Comparison of ENCODE assay signal across 8 mouse cellular contexts in genomic region chr5:137351058-137351380, GRCm38 (mm10). TPM values are rescaled to one million over a fixed set of nuclear protein-coding genes. Genes with fewer than 3 reads are reported as not detected.
DNase-seq lines count a peak whose midpoint lies in the region; ATAC-seq lines count a peak whose summit lies in the region.

No protein-coding gene starts in this region.

- H3K27me3 ChIP-seq in lung, embryonic 15.5 days = no peaks in the 10 kb centered on the region
- H3K27me3 ChIP-seq in forebrain, embryonic 13.5 days = peaks cover 8% of the 10 kb centered on the region
- H3K27me3 ChIP-seq in limb, embryonic 15.5 days = no peaks in the 10 kb centered on the region
- no peaks in the 10 kb centered on the region for H3K27me3 ChIP-seq in stomach, embryonic 14.5 days (ENCODE audit: control insufficient read depth, insufficient read depth, low read length)

- H3K36me3 ChIP-seq in lung, embryonic 15.5 days = peaks cover 27% of the 10 kb centered on the region
- H3K36me3 ChIP-seq in forebrain, embryonic 13.5 days (ENCODE audit: poor library complexity, severe bottlenecking) = peaks cover 25% of the 10 kb centered on the region
- peaks cover 24% of the 10 kb centered on the region for H3K36me3 ChIP-seq in limb, embryonic 15.5 days
- peaks cover 24% of the 10 kb centered on the region for H3K36me3 ChIP-seq in stomach, embryonic 14.5 days (ENCODE audit: control insufficient read depth, insufficient read depth, low read length)

- WGBS in lung, embryonic 15.5 days = 3% methylated on average over 8 of the region's 8 CpGs
- under 1% methylated on average over 8 of the region's 8 CpGs for WGBS in forebrain, embryonic 13.5 days
- whole genome bisulfite sequencing in limb, embryonic 15.5 days = 2% methylated on average over 8 of the region's 8 CpGs
- WGBS in stomach, embryonic 14.5 days = under 1% methylated on average over 8 of the region's 8 CpGs

- ATAC-seq in lung, embryonic 15.5 days (ENCODE audit: borderline replicate concordance, extremely low read depth, low FRiP score, low TSS enrichment) = no peak
- ATAC-seq in forebrain, embryonic 13.5 days = no peak
- ATAC-seq in limb, embryonic 15.5 days (ENCODE audit: insufficient number of reproducible peaks, low FRiP score, low TSS enrichment, low read depth) = no peak
- no peak for ATAC-seq in stomach, embryonic 14.5 days (ENCODE audit: insufficient number of reproducible peaks, insufficient read depth, low FRiP score, low read depth)

- no peak for DNase-seq in lung, postnatal 36 days
- no peak for DNase-seq in right cerebral cortex, adult 18-20 months
- no peak for DNase-seq in MN1 (ENCODE audit: low spot score)
- no peak for DNase-seq in testis, postnatal 14 days (ENCODE audit: low spot score)

- H3K27ac ChIP-seq in lung, embryonic 15.5 days = peak overlapping the region; percentile 99
- H3K27ac ChIP-seq in forebrain, embryonic 13.5 days = peak overlapping the region; percentile 55
- peak overlapping the region; percentile 99 for H3K27ac ChIP-seq in limb, embryonic 15.5 days
- peak overlapping the region; percentile 98 for H3K27ac ChIP-seq in stomach, embryonic 14.5 days (ENCODE audit: low read length)

- H3K4me2 ChIP-seq in lung, embryonic 15.5 days = peak overlapping the region; percentile 94
- H3K4me2 ChIP-seq in forebrain, embryonic 13.5 days = peak overlapping the region; percentile 93
- peak overlapping the region; percentile 83 for H3K4me2 ChIP-seq in limb, embryonic 15.5 days
- peak overlapping the region; percentile 97 for H3K4me2 ChIP-seq in stomach, embryonic 14.5 days (replicated peaks; ENCODE audit: low read depth, low read length)

- no peaks in the 10 kb centered on the region for H3K9me3 ChIP-seq in lung, embryonic 15.5 days
- H3K9me3 ChIP-seq in forebrain, embryonic 13.5 days (replicated peaks) = no peaks in the 10 kb centered on the region
- no peaks in the 10 kb centered on the region for H3K9me3 ChIP-seq in limb, embryonic 15.5 days
- no peaks in the 10 kb centered on the region for H3K9me3 ChIP-seq in stomach, embryonic 14.5 days (ENCODE audit: control insufficient read depth, low read depth, low read length)

- peaks cover 59% of the 10 kb centered on the region for H3K4me1 ChIP-seq in lung, embryonic 15.5 days
- H3K4me1 ChIP-seq in forebrain, embryonic 13.5 days = peaks cover 49% of the 10 kb centered on the region
- H3K4me1 ChIP-seq in limb, embryonic 15.5 days = peaks cover 51% of the 10 kb centered on the region
- peaks cover 26% of the 10 kb centered on the region; the same call in 1 of the 2 replicates for H3K4me1 ChIP-seq in stomach, embryonic 14.5 days (ENCODE audit: control insufficient read depth, insufficient read depth, low read length)

- H3K4me3 ChIP-seq in lung, embryonic 15.5 days = peak overlapping the region; percentile 97
- H3K4me3 ChIP-seq in forebrain, embryonic 13.5 days = peak overlapping the region; percentile 73
- peak overlapping the region; percentile 86 for H3K4me3 ChIP-seq in limb, embryonic 15.5 days
- peak overlapping the region; percentile 89 for H3K4me3 ChIP-seq in stomach, embryonic 14.5 days (ENCODE audit: low read depth, low read length)

- H3K9ac ChIP-seq in lung, embryonic 15.5 days = peak overlapping the region; percentile 99
- H3K9ac ChIP-seq in forebrain, embryonic 13.5 days = peak overlapping the region; percentile 89
- peak overlapping the region; percentile 87 for H3K9ac ChIP-seq in limb, embryonic 15.5 days
- peak overlapping the region; percentile 87 for H3K9ac ChIP-seq in stomach, embryonic 14.5 days (replicated peaks; ENCODE audit: low read depth, low read length)

RNA-seq across cellular contexts. Expression of gene Ephb4, which starts 1.1 kb away (rescaled TPM):
- polyA plus RNA-seq in lung, embryonic 15.5 days (2015; fragmentation: Nextera tagmentation; extraction: Ambion mirVana) = 57.5 and 58.9 TPM in 2 replicates
- polyA plus RNA-seq in forebrain, embryonic 13.5 days (2015; fragmentation: Nextera tagmentation; extraction: Ambion mirVana) = 8.6 and 10.1 TPM in 2 replicates
- polyA plus RNA-seq in limb, embryonic 15.5 days (2015; fragmentation: Nextera tagmentation; extraction: Ambion mirVana) = 61.1 and 68.6 TPM in 2 replicates
- polyA plus RNA-seq in stomach, embryonic 14.5 days (2014; fragmentation: Nextera tagmentation; extraction: Ambion mirVana) = 42.0 and 44.6 TPM in 2 replicates

RNA-seq across cellular contexts. Expression of gene Slc12a9, which starts 17.6 kb away (rescaled TPM):
- 12.0 and 13.0 TPM in 2 replicates for polyA plus RNA-seq in lung, embryonic 15.5 days (2015; fragmentation: Nextera tagmentation; extraction: Ambion mirVana)
- polyA plus RNA-seq in forebrain, embryonic 13.5 days (2015; fragmentation: Nextera tagmentation; extraction: Ambion mirVana) = 14.4 and 16.9 TPM in 2 replicates
- polyA plus RNA-seq in limb, embryonic 15.5 days (2015; fragmentation: Nextera tagmentation; extraction: Ambion mirVana) = 13.9 and 14.4 TPM in 2 replicates
- 8.0 and 10.1 TPM in 2 replicates for polyA plus RNA-seq in stomach, embryonic 14.5 days (2014; fragmentation: Nextera tagmentation; extraction: Ambion mirVana)

RNA-seq across cellular contexts. Expression of gene Trip6, which starts 36.8 kb away (rescaled TPM):
- 95.9 and 96.3 TPM in 2 replicates for polyA plus RNA-seq in lung, embryonic 15.5 days (2015; fragmentation: Nextera tagmentation; extraction: Ambion mirVana)
- 30.8 and 35.3 TPM in 2 replicates for polyA plus RNA-seq in forebrain, embryonic 13.5 days (2015; fragmentation: Nextera tagmentation; extraction: Ambion mirVana)
- 109 and 110 TPM in 2 replicates for polyA plus RNA-seq in limb, embryonic 15.5 days (2015; fragmentation: Nextera tagmentation; extraction: Ambion mirVana)
- polyA plus RNA-seq in stomach, embryonic 14.5 days (2014; fragmentation: Nextera tagmentation; extraction: Ambion mirVana) = 75.3 and 76.2 TPM in 2 replicates

RNA-seq across cellular contexts. Expression of gene Srrt, which starts 43.5 kb away (rescaled TPM):
- polyA plus RNA-seq in lung, embryonic 15.5 days (2015; fragmentation: Nextera tagmentation; extraction: Ambion mirVana) = 145 and 155 TPM in 2 replicates
- polyA plus RNA-seq in forebrain, embryonic 13.5 days (2015; fragmentation: Nextera tagmentation; extraction: Ambion mirVana) = 145 and 150 TPM in 2 replicates
- polyA plus RNA-seq in limb, embryonic 15.5 days (2015; fragmentation: Nextera tagmentation; extraction: Ambion mirVana) = 113 and 117 TPM in 2 replicates
- polyA plus RNA-seq in stomach, embryonic 14.5 days (2014; fragmentation: Nextera tagmentation; extraction: Ambion mirVana) = 111 and 120 TPM in 2 replicates

RNA-seq across cellular contexts. Expression of gene Ufsp1, which starts 56.6 kb away (rescaled TPM):
- polyA plus RNA-seq in lung, embryonic 15.5 days (2015; fragmentation: Nextera tagmentation; extraction: Ambion mirVana) = 5.3 and 5.8 TPM in 2 replicates
- 7.1 and 7.2 TPM in 2 replicates for polyA plus RNA-seq in forebrain, embryonic 13.5 days (2015; fragmentation: Nextera tagmentation; extraction: Ambion mirVana)
- 6.7 and 11.3 TPM in 2 replicates for polyA plus RNA-seq in limb, embryonic 15.5 days (2015; fragmentation: Nextera tagmentation; extraction: Ambion mirVana)
- polyA plus RNA-seq in stomach, embryonic 14.5 days (2014; fragmentation: Nextera tagmentation; extraction: Ambion mirVana) = 8.1 and 8.5 TPM in 2 replicates
